Mouse (Mus musculus) kidney, postnatal 4 days (tissue): ENCODE measurements around the gene Kcnq1.
A peak's percentile ranks its signal among the peaks of the same experiment; 100 is the strongest.

Experiments used
- DNase-seq, 2 experiments: peaks; one replicate each; pipeline ENCODE4 v3.0.0; 2021; ENCODE audit warnings: mixed read lengths in 2 of 2

The Kcnq1 gene

GRCm38 (mm10) chr7:143428814-143429499 is 322.8 kb downstream of the Kcnq1 start:
- DNase-seq: peak in 1 of 2 experiments; percentile 30

DNA sequence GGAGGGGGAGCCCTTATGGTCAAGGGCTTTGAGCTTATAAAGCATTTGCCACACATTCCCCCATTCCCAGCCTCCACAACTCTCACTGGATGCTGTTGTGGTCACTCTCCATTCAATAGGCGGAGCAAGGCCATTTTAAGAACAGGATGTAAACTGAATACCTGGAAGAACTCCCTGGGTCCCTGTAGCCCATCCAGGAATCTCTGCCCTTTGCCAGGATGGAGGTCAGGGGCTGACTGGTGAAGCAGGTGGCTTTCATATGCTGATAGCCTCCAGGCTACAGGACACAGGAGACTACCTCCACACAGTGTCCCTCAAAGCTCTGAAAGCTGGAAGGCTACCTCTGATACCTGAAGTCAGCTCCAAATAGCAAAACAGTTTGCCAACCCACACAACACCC is 326.5 kb downstream of the Kcnq1 start:
- no peak for DNase-seq

DNA sequence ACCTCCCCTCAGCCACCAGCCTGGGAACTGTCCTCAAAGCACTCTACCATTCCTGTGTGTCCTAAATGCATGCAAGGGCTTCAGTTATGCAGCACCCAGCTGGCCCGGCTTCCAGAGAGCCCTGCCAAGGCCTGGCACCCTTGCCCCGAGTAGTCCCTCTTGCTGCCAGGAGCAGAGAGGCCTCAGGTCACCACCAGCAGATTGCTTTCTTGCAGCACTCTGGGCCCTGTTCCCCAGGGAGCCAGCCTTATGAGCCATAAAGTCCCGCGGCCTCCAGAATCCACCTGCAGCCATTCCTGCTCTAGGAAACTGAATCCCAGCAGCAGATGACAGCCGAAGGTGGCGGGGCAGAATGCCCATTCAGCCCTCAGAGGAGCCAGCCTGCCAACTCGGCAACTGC is 327.2 kb downstream of the Kcnq1 start:
- no peak for DNase-seq

DNA sequence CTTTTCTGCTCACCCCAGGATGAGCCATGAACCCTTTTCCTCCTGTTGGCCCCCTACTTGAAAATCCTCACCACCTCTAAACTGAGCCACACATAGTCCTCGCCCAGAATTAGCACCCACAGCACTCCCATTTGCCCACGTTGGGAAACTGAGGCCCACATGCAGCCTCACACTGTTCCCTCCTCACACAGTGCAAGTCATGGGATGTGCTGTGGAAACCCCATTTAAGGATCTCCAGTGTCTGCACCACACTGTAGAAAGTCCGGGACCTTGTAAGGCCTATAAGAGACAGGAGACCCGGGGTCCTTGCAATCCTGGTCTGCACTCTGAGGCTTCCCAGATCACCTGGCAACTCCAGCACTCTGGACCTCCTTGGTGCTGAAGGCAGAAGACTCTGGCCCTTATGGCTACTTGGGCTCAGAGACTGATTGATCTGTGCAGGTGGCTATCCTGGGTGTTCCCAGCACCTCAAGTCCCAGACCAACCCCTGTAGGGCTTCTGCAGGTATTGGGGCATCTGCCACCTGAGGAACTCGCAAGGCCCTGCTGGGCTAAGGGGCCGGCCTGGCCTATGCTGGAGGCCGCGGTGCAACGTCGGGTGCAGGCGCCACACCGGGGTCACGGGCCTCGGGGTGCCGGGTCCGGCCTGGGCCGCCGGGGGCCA is 331.2 kb downstream of the Kcnq1 start:
- peak in 1 of 2 experiments; percentile 34 for DNase-seq

GRCm38 (mm10) chr7:143437894-143438581 is 331.9 kb downstream of the Kcnq1 start:
- peak; percentile 65 to 76 for DNase-seq

DNA sequence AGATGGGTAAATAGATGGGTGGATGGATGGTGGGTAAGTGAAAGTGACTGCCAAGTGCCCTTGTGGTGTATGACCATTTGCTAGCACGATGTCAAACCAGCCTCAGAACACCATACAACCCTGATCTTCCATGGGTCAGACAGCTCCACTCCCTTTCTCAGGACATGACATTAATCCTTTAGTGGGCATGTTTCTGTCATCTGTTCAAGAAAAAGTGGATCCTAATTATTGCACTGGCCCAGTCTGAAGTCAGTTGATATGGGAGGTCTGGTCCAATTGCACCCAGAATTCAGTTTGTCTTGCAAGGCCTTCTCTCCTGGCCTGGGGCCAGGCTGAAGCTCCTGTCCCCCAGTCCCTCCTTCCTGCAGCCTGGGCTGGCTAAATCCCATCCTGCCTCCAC is 332.8 kb downstream of the Kcnq1 start:
- no peak for DNase-seq

GRCm38 (mm10) chr7:143444580-143444954 is 338.4 kb downstream of the Kcnq1 start:
- DNase-seq: no peak

DNA sequence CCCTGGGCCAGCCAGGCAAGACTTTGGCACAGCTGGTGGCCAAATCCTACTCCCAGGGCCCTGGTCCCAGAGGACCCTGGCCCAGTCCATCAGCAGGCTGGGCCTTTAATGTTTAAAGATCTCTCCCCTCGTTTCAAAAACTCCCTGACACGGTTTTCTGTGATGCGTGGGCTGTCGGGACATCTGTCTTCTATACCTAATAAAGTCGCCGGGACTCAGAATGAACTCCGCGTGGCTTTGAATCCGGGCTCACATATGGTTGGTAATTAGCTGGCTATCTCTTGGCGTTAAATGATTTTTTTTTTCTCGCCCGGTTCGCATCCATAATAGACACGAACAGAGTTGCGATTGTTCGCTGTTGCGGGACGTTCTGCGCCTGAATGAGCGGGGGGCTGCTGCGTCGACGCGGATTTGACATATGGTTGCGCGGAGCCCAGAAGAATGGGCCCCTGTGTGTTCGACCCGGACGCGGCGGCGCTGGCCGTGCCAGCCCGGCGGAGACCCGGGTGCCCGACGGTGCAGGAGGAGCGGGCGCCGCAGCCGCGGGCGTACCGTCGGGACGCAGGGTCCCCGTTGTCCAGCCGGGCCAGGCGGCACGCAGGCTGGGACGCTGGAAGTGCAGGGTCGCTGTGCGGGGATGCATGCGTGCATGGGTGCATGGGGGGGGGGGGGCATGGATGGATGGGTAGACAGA is 338.9 kb downstream of the Kcnq1 start:
- DNase-seq: peak in 1 of 2 experiments; percentile 38

- DNase-seq: peak; percentile 46 to 61
Observed at GRCm38 (mm10) chr7:143445651-143446460, 339.7 kb downstream of the Kcnq1 start.

GRCm38 (mm10) chr7:143447130-143447529 is 341.0 kb downstream of the Kcnq1 start:
- no peak for DNase-seq

GRCm38 (mm10) chr7:143458963-143459331 is 352.8 kb downstream of the Kcnq1 start:
- DNase-seq: no peak

DNA sequence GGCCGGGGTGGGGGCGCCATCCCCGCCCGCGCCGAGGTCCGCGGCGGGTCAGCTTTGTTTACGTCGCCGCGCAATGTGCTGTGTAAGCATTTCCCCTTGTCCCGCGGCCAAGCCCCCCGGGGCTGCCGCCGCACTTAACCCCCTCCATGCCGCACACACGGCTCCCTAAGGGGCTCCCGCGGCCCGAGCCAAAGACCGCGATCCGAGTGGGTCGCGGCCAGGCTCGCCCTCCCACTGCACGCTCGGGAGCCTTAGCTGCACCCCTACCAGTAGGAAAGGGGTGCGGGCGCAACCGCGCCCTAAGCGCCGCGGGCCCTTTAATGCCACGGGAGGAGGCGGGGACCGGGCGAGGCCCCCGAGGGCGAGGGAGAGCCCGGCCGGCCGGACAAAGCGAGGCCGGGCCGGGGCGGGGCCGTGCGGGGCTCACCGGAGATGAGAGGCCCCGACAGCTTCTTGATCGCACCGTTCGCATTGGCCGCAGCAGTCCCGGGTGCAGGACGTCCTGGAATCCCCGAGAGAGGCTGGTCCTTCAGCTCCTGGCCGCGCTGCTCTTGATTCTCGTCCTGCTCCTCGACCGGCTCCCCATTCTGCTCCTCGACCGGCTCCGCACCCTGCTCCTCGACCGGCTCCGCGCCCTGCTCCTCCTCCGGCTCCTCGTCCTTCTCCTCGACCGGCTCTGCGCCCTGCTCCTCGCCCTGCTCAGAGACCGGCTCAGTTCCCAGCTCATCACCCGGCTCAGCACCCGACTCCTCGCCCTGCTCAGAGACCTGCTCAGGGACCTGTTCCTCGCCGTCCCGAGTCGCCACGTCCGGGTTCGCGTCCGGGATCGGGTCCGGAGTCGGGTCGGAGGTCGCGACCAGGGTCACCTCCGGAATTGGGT is 353.4 kb downstream of the Kcnq1 start:
- DNase-seq: peak; percentile 66 to 71

GRCm38 (mm10) chr7:143460217-143460834 is 354.2 kb downstream of the Kcnq1 start:
- peak; percentile 34 to 57 for DNase-seq

DNA sequence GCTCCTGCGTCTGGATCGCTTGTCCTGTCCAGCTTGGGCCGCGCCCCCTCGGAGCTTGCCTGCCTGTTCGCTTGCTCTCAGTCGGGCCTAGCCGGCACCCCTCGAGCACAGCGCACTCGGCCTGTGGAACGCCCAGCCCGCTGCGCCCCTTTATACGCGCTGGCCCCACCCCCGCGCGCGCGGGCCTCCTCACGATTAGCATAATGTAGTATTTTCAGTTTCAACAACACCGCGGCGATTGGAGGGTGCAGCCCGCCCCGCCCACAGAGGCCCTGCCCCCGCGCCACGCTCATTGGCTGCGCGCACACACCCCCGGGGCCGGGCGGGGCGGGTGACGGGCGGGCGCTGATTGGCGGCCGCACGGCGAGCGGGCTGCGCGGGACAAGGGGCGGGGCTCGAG is 354.7 kb downstream of the Kcnq1 start, which contains the start of gene Cdkn1c:
Gene Cdkn1c, minus strand, starts transcription at position 177 of the 400 bp plus-strand sequence.
- peak; percentile 92 to 95 for DNase-seq

GRCm38 (mm10) chr7:143461294-143461870 is 355.2 kb downstream of the Kcnq1 start:
- DNase-seq: no peak

DNA sequence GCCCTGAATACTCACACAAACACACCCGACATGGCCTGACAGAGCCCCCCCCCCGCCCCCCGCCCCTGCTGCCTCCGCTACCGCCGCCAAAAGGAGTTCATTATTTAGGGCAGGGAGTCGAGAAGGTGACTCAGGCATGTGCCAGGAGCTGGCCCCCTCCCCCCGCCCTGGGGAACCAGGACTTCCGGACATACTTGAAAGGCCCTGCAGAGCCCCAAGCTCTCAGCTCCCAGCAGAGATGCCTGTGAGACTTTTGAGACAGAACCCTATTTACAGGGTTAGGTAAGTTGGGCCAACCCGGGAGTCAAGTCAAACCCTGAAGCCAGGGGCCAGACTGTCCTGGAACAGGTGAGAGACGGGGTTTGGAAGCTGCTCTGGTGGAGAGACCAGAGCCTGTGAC is 355.8 kb downstream of the Kcnq1 start:
- peak in 1 of 2 experiments; percentile 45 for DNase-seq

- no peak for DNase-seq
Observed at GRCm38 (mm10) chr7:143462516-143462915, 356.4 kb downstream of the Kcnq1 start.

DNA sequence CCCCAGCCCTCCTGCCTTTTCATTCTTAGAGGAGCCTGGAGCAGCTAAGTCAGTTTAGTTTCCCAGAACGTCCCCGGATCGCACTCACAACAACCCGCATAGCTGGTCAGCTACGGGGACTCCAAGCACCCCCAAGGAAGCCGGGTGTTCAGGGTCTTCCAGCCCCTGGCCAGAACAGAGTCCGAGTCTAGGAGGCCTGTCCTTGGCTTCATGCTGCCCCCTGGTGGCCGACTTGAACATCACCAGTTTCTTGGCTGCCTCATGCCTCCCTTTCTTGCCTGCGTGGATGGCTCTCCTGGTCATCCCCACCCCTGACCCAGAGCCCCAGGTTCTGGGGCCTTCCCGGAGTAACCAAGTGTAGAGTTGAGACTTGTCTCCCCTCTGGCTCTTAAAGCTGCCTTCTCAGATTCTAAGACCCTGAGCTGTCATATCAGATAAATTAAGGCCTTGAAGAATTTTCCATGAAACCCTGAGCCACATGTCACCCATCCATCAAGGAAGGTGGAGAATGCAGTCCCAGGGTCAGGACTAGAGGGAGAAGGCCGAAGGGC is 357.8 kb downstream of the Kcnq1 start:
- DNase-seq: peak; percentile 88 to 89

DNA sequence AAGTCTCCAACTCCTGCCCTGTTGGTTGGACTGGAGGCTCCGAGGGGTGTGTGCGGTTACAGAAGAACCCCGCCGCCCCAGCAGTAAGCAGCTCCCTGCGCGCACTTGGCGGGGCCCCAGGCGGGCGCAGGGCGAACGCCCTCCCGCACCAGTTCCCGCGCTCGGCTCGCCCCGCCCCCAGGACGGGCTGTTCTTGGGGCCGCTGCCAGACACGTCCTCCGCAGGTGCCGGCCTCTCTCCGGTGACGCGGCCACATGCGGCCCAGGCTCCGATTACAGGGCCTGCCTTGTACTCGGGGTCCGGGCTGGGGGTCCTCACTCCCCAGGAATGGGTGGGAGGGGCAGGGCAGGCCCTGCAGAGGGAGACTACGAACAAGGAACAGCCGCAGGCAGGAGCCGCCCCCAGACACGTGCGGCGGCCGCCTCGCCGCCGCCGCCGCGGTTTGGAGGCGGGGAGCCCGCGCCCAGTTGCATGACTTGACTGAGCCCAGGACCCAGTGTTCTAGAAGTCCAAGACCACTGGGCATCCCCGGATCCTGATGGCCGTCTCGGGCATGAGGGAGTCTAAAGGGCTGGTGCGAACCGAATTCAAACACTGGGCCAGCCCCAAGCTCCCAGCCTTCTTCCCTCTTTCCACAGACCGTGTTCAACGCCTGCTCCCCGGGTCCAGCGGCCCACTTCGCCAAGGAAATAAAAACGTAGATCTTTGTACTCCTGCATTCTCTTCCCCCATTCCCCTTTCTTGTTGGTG is 358.8 kb downstream of the Kcnq1 start:
- peak; percentile 70 to 78 for DNase-seq
